Comparison of ENCODE assay signal across 7 mouse cellular contexts in the genomic region with DNA sequence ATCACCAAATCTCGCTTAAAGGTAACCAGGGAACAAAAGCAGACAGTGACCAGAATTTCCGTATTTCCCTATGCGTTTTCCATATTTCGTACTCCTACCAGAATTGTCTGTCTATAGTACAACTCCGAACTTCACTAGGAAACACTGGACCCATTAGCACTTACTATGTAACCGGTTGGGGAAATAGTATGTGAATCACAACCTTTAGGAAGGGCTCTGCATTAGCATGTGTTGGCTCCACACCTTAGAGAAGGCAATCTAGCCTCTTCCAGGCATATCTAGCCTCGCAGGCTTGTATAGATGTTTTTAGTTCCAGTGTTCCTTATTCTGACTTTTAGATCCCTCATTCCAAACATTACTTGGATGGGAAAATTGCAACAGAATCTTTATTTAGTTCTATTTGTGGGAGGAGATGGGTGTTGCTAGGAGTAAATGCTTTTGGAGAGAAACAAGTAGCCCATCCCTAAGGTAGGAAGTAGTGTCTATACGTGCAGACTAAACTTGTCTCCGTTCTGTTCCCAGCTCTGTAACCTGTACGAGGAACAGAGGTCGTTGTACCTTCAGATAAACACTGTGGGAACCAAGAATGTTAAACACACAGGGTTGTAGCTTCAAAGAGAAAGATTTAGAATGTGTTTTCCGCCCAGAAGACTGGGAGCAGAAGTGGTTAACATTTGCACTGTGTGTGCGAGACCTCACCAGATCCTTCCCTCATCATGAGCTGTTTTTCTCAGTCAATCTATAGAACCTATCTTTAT. TPM values are rescaled to one million over a fixed set of nuclear protein-coding genes. Genes with fewer than 3 reads are reported as not detected.
DNase-seq lines count a peak whose midpoint lies in the region; ATAC-seq lines count a peak whose summit lies in the region.

No protein-coding gene starts in this region.

- no peaks in the 10 kb centered on the region for H3K27me3 ChIP-seq in megakaryocyte, embryonic 14.5 days (replicated peaks)
- H3K27me3 ChIP-seq in forebrain, embryonic 12.5 days: no peaks in the 10 kb centered on the region
- peaks cover 8% of the 10 kb centered on the region; the same call in 1 of the 2 replicates for H3K27me3 ChIP-seq in limb, embryonic 12.5 days
- H3K27me3 ChIP-seq in stomach, embryonic 14.5 days (ENCODE audit: control insufficient read depth, insufficient read depth, low read length): no peaks in the 10 kb centered on the region

- peak overlapping the region; percentile 93 for H3K4me3 ChIP-seq in megakaryocyte, embryonic 14.5 days (replicated peaks)
- H3K4me3 ChIP-seq in forebrain, embryonic 12.5 days (replicated peaks): peak overlapping the region; percentile 61
- peak overlapping the region; percentile 54 for H3K4me3 ChIP-seq in limb, embryonic 12.5 days (replicated peaks)
- peak overlapping the region; percentile 59 for H3K4me3 ChIP-seq in stomach, embryonic 14.5 days (ENCODE audit: low read depth, low read length)

- ATAC-seq in megakaryocyte, adult 5-6 weeks (ENCODE audit: poor library complexity, severe bottlenecking): no peak
- ATAC-seq in forebrain, embryonic 12.5 days (ENCODE audit: low FRiP score): peak; percentile 28
- no peak for ATAC-seq in limb, embryonic 12.5 days (ENCODE audit: insufficient number of reproducible peaks, insufficient read depth, low FRiP score, low TSS enrichment, low read depth)
- no peak for ATAC-seq in stomach, embryonic 14.5 days (ENCODE audit: insufficient number of reproducible peaks, insufficient read depth, low FRiP score, low read depth)
- no peak for ATAC-seq in granulocyte monocyte progenitor cell, adult 5-6 weeks (replicated peaks; ENCODE audit: poor library complexity, severe bottlenecking)

- DNase-seq in yolk sac, embryonic 10.5 days (ENCODE audit: low spot score): no peak

- peaks cover 55% of the 10 kb centered on the region for H3K36me3 ChIP-seq in megakaryocyte, embryonic 14.5 days (replicated peaks; ENCODE audit: low read length)
- H3K36me3 ChIP-seq in forebrain, embryonic 12.5 days (replicated peaks): peaks cover 2% of the 10 kb centered on the region; the same call in 1 of the 2 replicates
- no peaks in the 10 kb centered on the region for H3K36me3 ChIP-seq in limb, embryonic 12.5 days
- no peaks in the 10 kb centered on the region for H3K36me3 ChIP-seq in stomach, embryonic 14.5 days (ENCODE audit: control insufficient read depth, insufficient read depth, low read length)

- H3K4me2 ChIP-seq in forebrain, embryonic 12.5 days: peak overlapping the region; percentile 77
- peak overlapping the region; percentile 68 for H3K4me2 ChIP-seq in limb, embryonic 12.5 days
- peak overlapping the region; percentile 63 for H3K4me2 ChIP-seq in stomach, embryonic 14.5 days (replicated peaks; ENCODE audit: low read depth, low read length)

- H3K9ac ChIP-seq in forebrain, embryonic 12.5 days: peak overlapping the region; percentile 66
- H3K9ac ChIP-seq in limb, embryonic 12.5 days (replicated peaks): 0 out of 2 replicates have a peak overlapping the region, but pooled peaks have one; percentile 9
- peak overlapping the region; percentile 22; the same call in 1 of the 2 replicates for H3K9ac ChIP-seq in stomach, embryonic 14.5 days (replicated peaks; ENCODE audit: low read depth, low read length)

- peaks cover 49% of the 10 kb centered on the region for H3K4me1 ChIP-seq in megakaryocyte, embryonic 14.5 days
- peaks cover 27% of the 10 kb centered on the region for H3K4me1 ChIP-seq in forebrain, embryonic 12.5 days
- H3K4me1 ChIP-seq in limb, embryonic 12.5 days (replicated peaks): peaks cover 12% of the 10 kb centered on the region; the same call in 1 of the 2 replicates
- peaks cover 7% of the 10 kb centered on the region for H3K4me1 ChIP-seq in stomach, embryonic 14.5 days (ENCODE audit: control insufficient read depth, insufficient read depth, low read length)

- H3K9me3 ChIP-seq in megakaryocyte, embryonic 14.5 days: no peaks in the 10 kb centered on the region
- no peaks in the 10 kb centered on the region for H3K9me3 ChIP-seq in forebrain, embryonic 12.5 days
- H3K9me3 ChIP-seq in limb, embryonic 12.5 days: no peaks in the 10 kb centered on the region
- H3K9me3 ChIP-seq in stomach, embryonic 14.5 days (ENCODE audit: control insufficient read depth, low read depth, low read length): no peaks in the 10 kb centered on the region

- WGBS in forebrain, embryonic 12.5 days: 49% methylated on average over 13 of the region's 13 CpGs
- WGBS in limb, embryonic 12.5 days: 41% methylated on average over 13 of the region's 13 CpGs
- WGBS in stomach, embryonic 14.5 days: 30% methylated on average over 13 of the region's 13 CpGs

- 0 out of 2 replicates have a peak overlapping the region, but pooled peaks have one; percentile 19 for H3K27ac ChIP-seq in forebrain, embryonic 12.5 days
- no peak overlapping the region for H3K27ac ChIP-seq in limb, embryonic 12.5 days
- no peak overlapping the region for H3K27ac ChIP-seq in stomach, embryonic 14.5 days (ENCODE audit: low read length)

RNA-seq across cellular contexts. Expression of a gene that starts 4.8 kb away (rescaled TPM):
- 39.0 and 52.8 TPM in 2 replicates for polyA plus RNA-seq in megakaryocyte, embryonic 14.5 days (2012; ENCODE audit: insufficient read depth, low replicate concordance)
- total RNA-seq in megakaryocyte, adult 5-6 weeks (2015): 66.4 and 70.8 TPM in 2 replicates
- total RNA-seq in megakaryocyte, adult 5-6 weeks (2017): 50.8 and 57.1 TPM in 2 replicates
- 75.9 and 80.5 TPM in 2 replicates for polyA plus RNA-seq in forebrain, embryonic 12.5 days (2016; fragmentation: Nextera tagmentation; extraction: Ambion mirVana)
- polyA plus RNA-seq in limb, embryonic 12.5 days (2016; fragmentation: Nextera tagmentation; extraction: Ambion mirVana): 50.2 and 51.5 TPM in 2 replicates
- 66.9 and 68.1 TPM in 2 replicates for polyA plus RNA-seq in stomach, embryonic 14.5 days (2014; fragmentation: Nextera tagmentation; extraction: Ambion mirVana)
- total RNA-seq in granulocyte monocyte progenitor cell, adult 5-6 weeks (2014; fragmentation: Nextera tagmentation): 90.3 and 93.3 TPM in 2 replicates
- total RNA-seq in granulocyte monocyte progenitor cell, adult 5-6 weeks (2017): 49.2 and 53.6 TPM in 2 replicates

RNA-seq across cellular contexts. Expression of a gene that starts 4.9 kb away (rescaled TPM):
- polyA plus RNA-seq in megakaryocyte, embryonic 14.5 days (2012; ENCODE audit: insufficient read depth, low replicate concordance): 1.5 TPM in 1 of 2 replicates, not detected in the other
- 4.1 and 5.6 TPM in 2 replicates for total RNA-seq in megakaryocyte, adult 5-6 weeks (2015)
- 2.6 and 2.9 TPM in 2 replicates for total RNA-seq in megakaryocyte, adult 5-6 weeks (2017)
- 0.36 and 0.82 TPM in 2 replicates for polyA plus RNA-seq in forebrain, embryonic 12.5 days (2016; fragmentation: Nextera tagmentation; extraction: Ambion mirVana)
- 0.13 and 0.21 TPM in 2 replicates for polyA plus RNA-seq in limb, embryonic 12.5 days (2016; fragmentation: Nextera tagmentation; extraction: Ambion mirVana)
- 0.45 and 0.46 TPM in 2 replicates for polyA plus RNA-seq in stomach, embryonic 14.5 days (2014; fragmentation: Nextera tagmentation; extraction: Ambion mirVana)
- 4.9 and 9.2 TPM in 2 replicates for total RNA-seq in granulocyte monocyte progenitor cell, adult 5-6 weeks (2014; fragmentation: Nextera tagmentation)
- 5.3 TPM in 2 replicates for total RNA-seq in granulocyte monocyte progenitor cell, adult 5-6 weeks (2017)

RNA-seq across cellular contexts. Expression of a gene that starts 27.9 kb away (rescaled TPM):
- not detected in 2 replicates for polyA plus RNA-seq in megakaryocyte, embryonic 14.5 days (2012; ENCODE audit: insufficient read depth, low replicate concordance)
- total RNA-seq in megakaryocyte, adult 5-6 weeks (2015): not detected in 2 replicates
- not detected in 2 replicates for total RNA-seq in megakaryocyte, adult 5-6 weeks (2017)
- 1.00 and 1.4 TPM in 2 replicates for polyA plus RNA-seq in forebrain, embryonic 12.5 days (2016; fragmentation: Nextera tagmentation; extraction: Ambion mirVana)
- polyA plus RNA-seq in limb, embryonic 12.5 days (2016; fragmentation: Nextera tagmentation; extraction: Ambion mirVana): 0.30 and 0.60 TPM in 2 replicates
- polyA plus RNA-seq in stomach, embryonic 14.5 days (2014; fragmentation: Nextera tagmentation; extraction: Ambion mirVana): not detected in 2 replicates
- total RNA-seq in granulocyte monocyte progenitor cell, adult 5-6 weeks (2014; fragmentation: Nextera tagmentation): not detected in 2 replicates
- total RNA-seq in granulocyte monocyte progenitor cell, adult 5-6 weeks (2017): not detected in 2 replicates

RNA-seq across cellular contexts. Expression of a gene that starts 37.2 kb away (rescaled TPM):
- 0.97 TPM in 1 of 2 replicates, not detected in the other for polyA plus RNA-seq in megakaryocyte, embryonic 14.5 days (2012; ENCODE audit: insufficient read depth, low replicate concordance)
- total RNA-seq in megakaryocyte, adult 5-6 weeks (2015): not detected in 2 replicates
- total RNA-seq in megakaryocyte, adult 5-6 weeks (2017): 0.81 TPM in 1 of 2 replicates, not detected in the other
- polyA plus RNA-seq in forebrain, embryonic 12.5 days (2016; fragmentation: Nextera tagmentation; extraction: Ambion mirVana): 5.3 TPM in 2 replicates
- 7.3 and 7.8 TPM in 2 replicates for polyA plus RNA-seq in limb, embryonic 12.5 days (2016; fragmentation: Nextera tagmentation; extraction: Ambion mirVana)
- polyA plus RNA-seq in stomach, embryonic 14.5 days (2014; fragmentation: Nextera tagmentation; extraction: Ambion mirVana): 4.1 and 5.6 TPM in 2 replicates
- total RNA-seq in granulocyte monocyte progenitor cell, adult 5-6 weeks (2014; fragmentation: Nextera tagmentation): 5.6 TPM in 1 of 2 replicates, not detected in the other
- 0.47 and 3.8 TPM in 2 replicates for total RNA-seq in granulocyte monocyte progenitor cell, adult 5-6 weeks (2017)

RNA-seq across cellular contexts. Expression of a gene that starts 48.4 kb away (rescaled TPM):
- polyA plus RNA-seq in megakaryocyte, embryonic 14.5 days (2012; ENCODE audit: insufficient read depth, low replicate concordance): not detected in 2 replicates
- total RNA-seq in megakaryocyte, adult 5-6 weeks (2015): 0.75 TPM in 1 of 2 replicates, not detected in the other
- 0.44 and 1.8 TPM in 2 replicates for total RNA-seq in megakaryocyte, adult 5-6 weeks (2017)
- 0.14 TPM in 1 of 2 replicates, not detected in the other for polyA plus RNA-seq in forebrain, embryonic 12.5 days (2016; fragmentation: Nextera tagmentation; extraction: Ambion mirVana)
- not detected in 2 replicates for polyA plus RNA-seq in limb, embryonic 12.5 days (2016; fragmentation: Nextera tagmentation; extraction: Ambion mirVana)
- polyA plus RNA-seq in stomach, embryonic 14.5 days (2014; fragmentation: Nextera tagmentation; extraction: Ambion mirVana): not detected in 2 replicates
- total RNA-seq in granulocyte monocyte progenitor cell, adult 5-6 weeks (2014; fragmentation: Nextera tagmentation): not detected in 2 replicates
- total RNA-seq in granulocyte monocyte progenitor cell, adult 5-6 weeks (2017): not detected in 2 replicates

Comparison
In these comparisons a context has a peak if more than half of its experiments do, and no peak if none do; other contexts are left out.
1. H3K9ac ChIP-seq: peak in every context shown above with its lines; median percentile 66 in forebrain, embryonic 12.5 days; 22 in stomach, embryonic 14.5 days; 9 in limb, embryonic 12.5 days.